Mouse (Mus musculus): ENCODE data around the gene 2310011J03Rik. TPM values are rescaled to one million over a fixed set of nuclear protein-coding genes. Genes with fewer than 3 reads are reported as not detected.
A peak's percentile ranks its signal among the peaks of the same experiment; 100 is the strongest.

2310011J03Rik gene
- polyA plus RNA-seq, 1 experiment from 2014 or later: 38.5 TPM

GRCm38 (mm10) chr10:80285222-80286070, 34.9 kb downstream of the 2310011J03Rik start:
- no peaks in the 10 kb centered on the region for H3K9me3 ChIP-seq (ENCODE audit: control insufficient read depth, low read length)
- H3K4me2 ChIP-seq (ENCODE audit: low read depth, low read length): no peak overlapping the region
- H3K27me3 ChIP-seq (replicated peaks; ENCODE audit: control insufficient read depth, insufficient read depth, low read length): no peaks in the 10 kb centered on the region
- ATAC-seq (ENCODE audit: low read depth) (no peak), DNase-seq (ENCODE audit: low spot score) (no peak)
- H3K36me3 ChIP-seq (ENCODE audit: control insufficient read depth, insufficient read depth, low read length): peaks cover 83% of the 10 kb centered on the region
- no peak overlapping the region for H3K27ac ChIP-seq (replicated peaks; ENCODE audit: low read depth, low read length)
- no peak overlapping the region for H3K4me3 ChIP-seq (ENCODE audit: low read depth, low read length)
- H3K4me1 ChIP-seq (ENCODE audit: control insufficient read depth, insufficient read depth, low read length): no peaks in the 10 kb centered on the region
- no peak overlapping the region for H3K9ac ChIP-seq (ENCODE audit: low read depth, low read length)
- 82% methylated on average over 12 of the region's 15 CpGs for WGBS

- H3K9me3 ChIP-seq (ENCODE audit: control insufficient read depth, low read length): no peaks in the 10 kb centered on the region
- H3K4me1 ChIP-seq (ENCODE audit: control insufficient read depth, insufficient read depth, low read length): no peaks in the 10 kb centered on the region
- H3K36me3 ChIP-seq (ENCODE audit: control insufficient read depth, insufficient read depth, low read length): peaks cover 98% of the 10 kb centered on the region
- WGBS: 88% methylated on average over 18 of the region's 20 CpGs
- no peaks in the 10 kb centered on the region for H3K27me3 ChIP-seq (replicated peaks; ENCODE audit: control insufficient read depth, insufficient read depth, low read length)
- H3K4me2 ChIP-seq (ENCODE audit: low read depth, low read length): no peak overlapping the region
- H3K27ac ChIP-seq (replicated peaks; ENCODE audit: low read depth, low read length): no peak overlapping the region
- H3K4me3 ChIP-seq (ENCODE audit: low read depth, low read length): no peak overlapping the region
- H3K9ac ChIP-seq (ENCODE audit: low read depth, low read length): no peak overlapping the region
- DNase-seq (ENCODE audit: low spot score) (no peak), ATAC-seq (ENCODE audit: low read depth) (no peak)
Measured at GRCm38 (mm10) chr10:80282481-80283441, 37.6 kb downstream of the 2310011J03Rik start.

GRCm38 (mm10) chr10:80281921-80282371, 38.4 kb downstream of the 2310011J03Rik start:
- no peak for DNase-seq (ENCODE audit: low spot score)
- Histone ChIP-seq H3K4me1 (ENCODE audit: control insufficient read depth, insufficient read depth, low read length) (no peaks in the 10 kb centered on the region), H3K4me3 (ENCODE audit: low read depth, low read length) (no peak overlapping the region), H3K4me2 (ENCODE audit: low read depth, low read length) (no peak overlapping the region), H3K9ac (ENCODE audit: low read depth, low read length) (no peak overlapping the region), H3K9me3 (ENCODE audit: control insufficient read depth, low read length) (no peaks in the 10 kb centered on the region), H3K27me3 (replicated peaks; ENCODE audit: control insufficient read depth, insufficient read depth, low read length) (no peaks in the 10 kb centered on the region), H3K36me3 (ENCODE audit: control insufficient read depth, insufficient read depth, low read length) (peaks cover 98% of the 10 kb centered on the region), H3K27ac (replicated peaks; ENCODE audit: low read depth, low read length) (no peak overlapping the region)
- 65% methylated on average over 8 of the region's 8 CpGs for WGBS
- ATAC-seq (ENCODE audit: low read depth): no peak

GRCm38 (mm10) chr10:80281304-80281703, 39.0 kb downstream of the 2310011J03Rik start:
- WGBS: 87% methylated on average over 7 of the region's 7 CpGs
- H3K4me1 ChIP-seq (ENCODE audit: control insufficient read depth, insufficient read depth, low read length): no peaks in the 10 kb centered on the region
- no peak overlapping the region for H3K27ac ChIP-seq (replicated peaks; ENCODE audit: low read depth, low read length)
- DNase-seq (ENCODE audit: low spot score): no peak
- H3K36me3 ChIP-seq (ENCODE audit: control insufficient read depth, insufficient read depth, low read length): peaks cover 97% of the 10 kb centered on the region
- peak; percentile 8; the same call in 1 of the 2 replicates for ATAC-seq (ENCODE audit: low read depth)
- no peak overlapping the region for H3K4me3 ChIP-seq (ENCODE audit: low read depth, low read length)
- H3K9ac ChIP-seq (ENCODE audit: low read depth, low read length): peak overlapping the region; percentile 14; the same call in 1 of the 2 replicates
- H3K27me3 ChIP-seq (replicated peaks; ENCODE audit: control insufficient read depth, insufficient read depth, low read length): no peaks in the 10 kb centered on the region
- H3K4me2 ChIP-seq (ENCODE audit: low read depth, low read length): no peak overlapping the region
- no peaks in the 10 kb centered on the region for H3K9me3 ChIP-seq (ENCODE audit: control insufficient read depth, low read length)

GRCm38 (mm10) chr10:80279273-80279672, 41.1 kb downstream of the 2310011J03Rik start:
- H3K27me3 ChIP-seq (replicated peaks; ENCODE audit: control insufficient read depth, insufficient read depth, low read length): no peaks in the 10 kb centered on the region
- no peak overlapping the region for H3K27ac ChIP-seq (replicated peaks; ENCODE audit: low read depth, low read length)
- H3K4me1 ChIP-seq (ENCODE audit: control insufficient read depth, insufficient read depth, low read length): no peaks in the 10 kb centered on the region
- no peaks in the 10 kb centered on the region for H3K9me3 ChIP-seq (ENCODE audit: control insufficient read depth, low read length)
- 92% methylated on average over 12 of the region's 12 CpGs for WGBS
- no peak overlapping the region for H3K4me3 ChIP-seq (ENCODE audit: low read depth, low read length)
- H3K4me2 ChIP-seq (ENCODE audit: low read depth, low read length): no peak overlapping the region
- no peak for DNase-seq (ENCODE audit: low spot score)
- peaks cover 93% of the 10 kb centered on the region for H3K36me3 ChIP-seq (ENCODE audit: control insufficient read depth, insufficient read depth, low read length)
- no peak for ATAC-seq (ENCODE audit: low read depth)
- no peak overlapping the region for H3K9ac ChIP-seq (ENCODE audit: low read depth, low read length)

GRCm38 (mm10) chr10:80278390-80278789, 41.9 kb downstream of the 2310011J03Rik start:
- Histone ChIP-seq H3K9ac (ENCODE audit: low read depth, low read length) (no peak overlapping the region), H3K27ac (replicated peaks; ENCODE audit: low read depth, low read length) (no peak overlapping the region), H3K4me3 (ENCODE audit: low read depth, low read length) (no peak overlapping the region), H3K36me3 (ENCODE audit: control insufficient read depth, insufficient read depth, low read length) (peaks cover 93% of the 10 kb centered on the region), H3K4me1 (ENCODE audit: control insufficient read depth, insufficient read depth, low read length) (no peaks in the 10 kb centered on the region), H3K9me3 (ENCODE audit: control insufficient read depth, low read length) (no peaks in the 10 kb centered on the region), H3K4me2 (ENCODE audit: low read depth, low read length) (no peak overlapping the region), H3K27me3 (replicated peaks; ENCODE audit: control insufficient read depth, insufficient read depth, low read length) (no peaks in the 10 kb centered on the region)
- no peak for ATAC-seq (ENCODE audit: low read depth)
- WGBS: 96% methylated on average over 9 of the region's 9 CpGs
- no peak for DNase-seq (ENCODE audit: low spot score)

- Histone ChIP-seq H3K9me3 (ENCODE audit: control insufficient read depth, low read length) (no peaks in the 10 kb centered on the region), H3K9ac (ENCODE audit: low read depth, low read length) (no peak overlapping the region), H3K27ac (replicated peaks; ENCODE audit: low read depth, low read length) (no peak overlapping the region), H3K27me3 (replicated peaks; ENCODE audit: control insufficient read depth, insufficient read depth, low read length) (no peaks in the 10 kb centered on the region), H3K4me1 (ENCODE audit: control insufficient read depth, insufficient read depth, low read length) (no peaks in the 10 kb centered on the region), H3K4me3 (ENCODE audit: low read depth, low read length) (no peak overlapping the region), H3K36me3 (ENCODE audit: control insufficient read depth, insufficient read depth, low read length) (peaks cover 75% of the 10 kb centered on the region), H3K4me2 (ENCODE audit: low read depth, low read length) (no peak overlapping the region)
- no peak for ATAC-seq (ENCODE audit: low read depth)
- DNase-seq (ENCODE audit: low spot score): no peak
- 88% methylated on average over 4 of the region's 5 CpGs for WGBS
Measured at GRCm38 (mm10) chr10:80276238-80276637, 44.1 kb downstream of the 2310011J03Rik start.

GRCm38 (mm10) chr10:80273847-80274246, 46.5 kb downstream of the 2310011J03Rik start:
- 87% methylated on average over 3 of the region's 3 CpGs for WGBS
- H3K9ac ChIP-seq (ENCODE audit: low read depth, low read length): no peak overlapping the region
- no peak for ATAC-seq (ENCODE audit: low read depth)
- peaks cover 53% of the 10 kb centered on the region for H3K36me3 ChIP-seq (ENCODE audit: control insufficient read depth, insufficient read depth, low read length)
- 0 out of 2 replicates have a peak, but pooled peaks cover under 1% of the 10 kb centered on the region for H3K4me1 ChIP-seq (ENCODE audit: control insufficient read depth, insufficient read depth, low read length)
- no peak overlapping the region for H3K27ac ChIP-seq (replicated peaks; ENCODE audit: low read depth, low read length)
- no peak overlapping the region for H3K4me2 ChIP-seq (ENCODE audit: low read depth, low read length)
- no peak overlapping the region for H3K4me3 ChIP-seq (ENCODE audit: low read depth, low read length)
- H3K27me3 ChIP-seq (replicated peaks; ENCODE audit: control insufficient read depth, insufficient read depth, low read length): no peaks in the 10 kb centered on the region
- H3K9me3 ChIP-seq (ENCODE audit: control insufficient read depth, low read length): no peaks in the 10 kb centered on the region
- no peak for DNase-seq (ENCODE audit: low spot score)
